Mouse (Mus musculus) frontal cortex, postnatal 25 days (tissue): ENCODE measurements around the gene Vapb.
A peak's percentile ranks its signal among the peaks of the same experiment; 100 is the strongest.
"Not testable (repeated sequence)": the region's sequence is repeated elsewhere in the genome, so short reads cannot be mapped to it uniquely, and the experiment has no call there.

Source experiments
- DNase-seq, 2 experiments: peaks; one replicate each; pipeline ENCODE4 v3.0.0; 2022; ENCODE audit warnings: low spot score in 2 of 2

Gene Vapb

DNA sequence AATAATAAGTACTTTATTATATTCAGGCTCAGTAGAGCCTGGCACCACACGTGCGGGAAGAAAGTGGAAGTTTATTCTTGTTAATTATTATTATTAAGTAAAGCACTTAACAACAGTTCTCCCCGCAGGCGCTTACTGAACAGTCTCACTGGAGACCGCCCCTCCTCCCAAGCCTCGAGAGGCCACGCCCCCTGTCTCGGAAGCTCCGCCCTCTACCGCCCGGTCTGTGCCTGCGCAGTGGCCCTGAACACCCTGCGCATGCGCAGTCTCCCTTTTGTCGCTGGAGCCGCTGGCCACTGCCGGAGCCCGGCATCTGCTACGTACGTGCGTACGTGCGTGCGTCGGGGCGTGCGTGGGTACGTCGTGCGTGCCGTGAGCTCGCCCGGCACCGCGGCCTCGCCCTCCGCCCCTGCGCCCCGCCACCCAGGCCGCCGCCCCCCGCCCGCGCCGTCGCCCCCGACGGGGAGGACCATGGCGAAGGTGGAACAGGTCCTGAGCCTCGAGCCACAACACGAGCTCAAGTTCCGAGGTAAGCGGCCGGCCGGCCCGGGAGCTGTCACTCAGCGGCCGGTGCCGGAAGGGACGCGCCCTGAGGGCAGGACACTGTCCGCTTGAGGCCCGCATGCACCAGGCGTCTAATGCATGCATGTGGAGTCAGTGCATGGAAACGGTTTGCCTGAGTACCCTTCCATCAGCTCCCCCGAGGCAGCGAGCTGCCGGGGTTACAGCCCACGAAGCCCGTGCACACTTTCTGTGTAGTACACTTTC is at the start of gene Vapb:
Vapb (plus strand) TSS at position 290 of the 768 bp plus-strand sequence.
- peak; percentile 98 to 100 for DNase-seq

DNA sequence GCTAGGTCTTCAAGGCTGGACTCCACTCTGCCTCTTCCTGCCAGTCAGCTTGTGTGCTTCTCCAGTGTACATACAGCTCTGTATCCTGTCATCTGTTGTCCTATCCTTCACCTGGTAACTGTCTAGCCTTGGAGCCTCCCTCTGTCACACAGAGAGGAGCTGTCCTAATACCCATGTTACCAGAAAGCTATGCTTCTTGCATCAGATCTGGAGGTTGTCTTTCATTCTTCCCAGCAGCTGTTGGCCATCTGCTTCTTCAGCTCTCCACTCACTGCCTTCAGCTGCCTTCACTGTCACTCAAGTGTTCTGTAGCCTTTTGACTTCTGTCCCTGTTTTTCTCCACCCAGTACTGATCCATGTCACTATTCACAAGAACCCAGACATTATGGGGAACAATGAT is 47.5 kb upstream of the Vapb start:
- no peak for DNase-seq

DNA sequence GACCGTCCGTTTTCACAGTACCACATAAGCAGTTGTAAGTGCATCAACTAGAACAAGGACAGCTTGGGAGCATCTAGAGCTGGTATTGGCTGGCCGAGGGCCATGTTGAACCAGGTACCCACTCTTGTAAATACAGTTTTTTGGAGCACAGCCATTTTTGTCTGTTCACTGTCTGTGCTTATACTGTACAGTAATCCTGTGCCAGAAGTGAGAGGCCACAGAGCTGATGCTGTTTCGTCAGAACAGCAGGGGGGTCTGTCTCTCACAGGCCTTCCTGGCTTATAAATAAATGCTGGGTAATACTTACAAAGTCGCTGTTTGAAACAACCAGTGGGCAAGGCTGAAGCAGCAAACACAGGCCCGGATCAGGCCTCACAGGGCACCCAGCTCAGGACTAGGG is 45.6 kb upstream of the Vapb start:
- no peak for DNase-seq

DNA sequence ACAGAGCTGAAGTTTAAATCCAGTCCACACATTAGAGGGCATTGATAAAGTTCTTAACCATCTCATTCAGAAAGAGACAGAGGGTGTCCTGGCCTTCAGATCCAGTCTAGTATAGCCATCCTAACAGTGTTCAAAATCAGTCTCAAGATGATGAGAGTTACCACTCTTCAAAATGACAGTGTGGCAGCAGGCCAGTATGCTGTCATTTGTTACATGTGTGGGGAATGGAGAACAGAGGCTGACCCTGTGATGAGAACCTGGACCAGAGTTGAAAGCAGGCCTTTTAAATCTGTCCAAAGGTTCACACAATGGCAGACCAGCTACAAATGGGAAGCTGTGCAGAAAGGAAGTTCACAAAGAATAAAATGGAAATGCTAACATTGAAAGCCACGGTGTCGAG is 44.6 kb upstream of the Vapb start:
- DNase-seq, result no peak

DNA sequence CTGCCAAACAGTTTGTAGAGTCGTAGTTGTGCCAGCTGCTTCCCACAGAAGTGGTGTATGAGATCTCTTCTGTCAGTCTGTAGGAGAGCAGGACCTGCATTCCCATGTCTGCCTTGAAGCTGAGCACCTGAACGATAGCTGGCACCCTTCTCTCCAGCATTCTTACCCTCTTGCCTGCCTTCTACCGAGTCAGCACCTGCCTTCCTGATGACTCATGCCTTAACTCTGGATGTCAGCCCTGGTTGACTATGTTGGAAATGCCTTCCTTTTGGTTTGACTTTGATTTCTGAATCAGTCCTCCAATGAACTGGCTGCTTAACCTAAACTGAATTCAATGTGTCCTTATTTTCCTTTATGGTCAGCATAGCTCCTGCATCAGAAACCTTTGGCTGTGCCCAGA is 38.5 kb upstream of the Vapb start:
- no peak for DNase-seq

DNA sequence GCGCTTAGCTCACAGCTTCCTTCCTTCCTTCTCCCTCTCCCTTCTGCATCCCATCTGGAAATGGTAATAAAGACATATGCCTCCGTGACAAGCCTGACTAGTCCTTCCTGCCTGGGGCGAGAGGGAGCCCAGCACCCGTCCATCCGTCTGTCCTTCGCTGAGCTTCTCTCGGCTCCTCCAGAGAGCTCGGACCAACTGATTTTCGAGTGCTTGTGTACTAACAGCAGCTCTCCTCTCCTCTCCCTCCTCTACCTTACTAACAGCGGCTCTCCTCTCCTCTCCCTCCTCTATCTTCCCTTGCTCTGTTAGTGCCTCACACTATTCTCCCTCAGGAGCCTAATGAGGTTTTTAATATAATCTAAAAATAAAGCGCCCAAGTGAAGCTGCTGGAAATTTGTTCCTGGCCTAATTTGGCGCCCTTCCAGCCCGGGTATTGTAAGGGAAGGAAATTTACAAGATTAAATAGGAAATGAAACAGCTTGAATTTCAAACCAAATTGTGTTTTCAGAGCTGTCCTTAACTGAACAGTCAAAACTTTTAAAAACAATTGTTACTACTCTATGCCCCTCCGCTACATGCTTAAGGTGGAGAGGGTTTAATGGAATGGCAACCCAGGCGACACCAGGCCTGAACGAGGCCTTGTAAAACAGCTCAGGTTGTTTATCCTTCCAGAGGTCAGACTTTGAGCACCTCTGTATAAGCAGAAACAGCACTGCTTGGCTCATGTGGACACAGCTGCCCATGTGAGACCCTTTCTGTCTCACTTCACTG is 35.0 kb upstream of the Vapb start:
- DNase-seq, result no peak

DNA sequence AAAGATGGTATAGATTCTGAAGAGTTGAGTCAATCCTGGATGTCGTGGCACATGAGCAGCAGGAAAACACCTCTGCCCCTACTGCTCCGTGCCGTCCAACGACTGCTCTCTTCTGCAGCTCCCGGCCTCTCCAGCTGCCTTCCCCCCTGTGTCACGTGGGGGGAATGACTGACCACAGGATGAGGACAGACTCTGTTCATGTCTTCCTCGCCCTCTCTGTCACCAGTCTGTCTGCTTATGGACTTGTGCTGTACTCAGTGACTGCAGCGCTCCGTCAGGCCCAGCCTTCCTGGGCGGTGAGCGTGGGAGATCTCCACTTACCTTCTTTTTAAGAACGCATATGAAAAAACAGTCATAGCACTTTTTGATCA is 34.5 kb upstream of the Vapb start:
- no peak for DNase-seq

DNA sequence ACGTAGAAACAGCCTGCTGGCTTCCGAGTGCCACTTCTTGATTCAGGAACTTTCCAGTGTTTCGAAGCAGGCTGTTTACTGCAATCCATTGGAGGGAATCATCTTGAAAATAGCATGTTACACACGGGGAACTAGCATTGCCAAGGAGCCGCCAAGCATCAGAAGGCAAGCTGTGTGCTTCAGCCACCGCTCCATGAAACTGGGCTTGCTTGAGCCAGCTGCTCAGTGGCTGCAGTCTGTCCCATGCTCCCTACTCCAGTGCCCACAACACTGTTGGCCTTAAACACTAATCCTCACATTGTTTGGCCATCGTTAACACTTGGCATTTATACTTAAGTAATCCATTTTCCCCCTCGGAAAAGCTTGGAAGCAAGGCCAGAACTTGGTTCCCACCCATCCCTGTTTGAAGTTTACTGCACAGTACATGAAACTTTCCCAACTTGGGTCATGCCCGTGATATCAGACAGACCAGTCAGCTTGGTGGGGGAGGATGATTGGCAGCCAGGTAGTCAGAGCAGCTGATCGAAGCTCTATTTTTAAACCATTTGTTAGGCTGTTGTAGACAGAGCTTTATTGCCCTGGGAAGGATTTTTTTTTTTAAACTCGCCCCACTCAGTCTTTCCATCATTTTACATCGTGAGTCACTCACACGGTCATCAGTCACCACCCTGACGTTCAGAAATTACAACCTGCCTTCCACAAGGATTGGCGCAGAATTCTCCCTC is 31.3 kb upstream of the Vapb start:
- DNase-seq, result no peak

DNA sequence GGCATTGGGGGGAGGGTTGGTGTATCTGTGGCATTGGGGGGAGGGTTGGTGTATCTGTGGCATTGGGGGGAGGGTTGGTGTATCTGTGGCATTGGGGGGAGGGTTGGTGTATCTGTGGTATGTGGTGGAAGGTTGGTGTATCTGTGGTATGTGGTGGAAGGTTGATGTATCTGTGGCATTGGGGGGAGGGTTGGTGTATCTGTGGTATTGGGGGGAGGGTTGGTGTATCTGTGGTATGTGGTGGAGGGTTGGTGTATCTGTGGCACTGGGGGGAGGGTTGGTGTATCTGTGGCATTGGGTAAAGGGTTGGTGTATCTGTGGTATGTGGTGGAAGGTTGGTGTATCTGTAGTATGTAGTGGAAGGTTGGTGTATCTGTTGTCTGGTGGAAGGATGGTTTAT is 29.7 kb upstream of the Vapb start:
- DNase-seq, result not testable (repeated sequence)

DNA sequence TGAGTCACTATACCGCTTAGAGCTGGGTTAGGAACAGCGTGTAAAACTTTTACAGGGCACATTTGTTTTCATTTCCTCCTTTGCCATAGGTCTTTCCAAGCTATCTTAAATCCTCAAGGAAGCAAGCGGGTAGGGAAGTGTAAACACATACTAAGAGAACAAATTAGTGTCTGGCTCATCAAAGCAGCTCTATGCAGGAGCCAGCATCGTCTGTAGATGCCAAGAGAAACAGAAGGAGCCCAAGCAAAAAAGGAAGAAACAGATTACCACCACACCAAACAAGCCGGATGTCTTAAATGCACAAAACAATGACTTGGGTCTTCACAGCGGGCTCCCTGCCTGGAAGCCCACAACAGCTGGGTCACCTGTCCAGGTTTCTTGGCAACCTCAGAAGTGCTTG is 27.1 kb upstream of the Vapb start:
- no peak for DNase-seq

DNA sequence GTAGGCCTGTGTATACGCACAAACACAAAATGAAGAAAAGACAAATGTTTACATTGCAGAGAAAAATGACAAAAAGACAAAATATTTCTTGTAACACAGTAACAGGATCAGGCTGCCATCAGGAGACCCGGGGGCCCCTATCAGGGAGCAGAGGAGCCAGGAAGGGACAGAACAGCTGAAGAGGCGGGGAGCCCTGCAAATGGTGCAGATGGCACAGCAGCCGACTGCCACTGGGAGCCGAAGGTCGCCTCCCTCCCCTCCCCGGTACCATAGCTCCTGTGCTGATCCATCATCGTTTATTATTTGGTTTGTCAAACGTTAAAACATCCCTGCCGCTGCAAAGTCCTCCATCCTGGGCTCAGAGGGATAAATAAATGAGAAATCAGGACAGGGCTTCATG is 24.7 kb upstream of the Vapb start:
- DNase-seq, result no peak

DNA sequence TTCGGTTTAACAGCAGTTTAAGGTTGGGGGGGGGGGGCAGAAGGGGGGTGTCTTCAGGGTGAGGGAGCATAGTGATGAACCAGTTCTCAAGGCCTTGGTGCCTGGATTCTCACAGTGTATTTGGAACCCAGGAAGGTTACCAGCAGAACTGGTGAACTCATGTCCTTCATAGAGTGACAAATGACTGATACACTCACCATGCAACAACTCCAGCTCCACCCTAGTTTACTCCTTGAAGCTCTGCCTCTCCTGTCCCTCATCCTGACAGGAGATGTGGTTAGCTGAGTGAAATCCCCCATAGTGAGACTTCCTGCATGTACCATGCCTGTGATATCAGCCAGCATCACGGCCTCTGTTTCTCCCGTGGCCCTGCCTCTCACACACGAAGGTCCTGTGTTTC is 24.1 kb upstream of the Vapb start:
- no peak for DNase-seq

DNA sequence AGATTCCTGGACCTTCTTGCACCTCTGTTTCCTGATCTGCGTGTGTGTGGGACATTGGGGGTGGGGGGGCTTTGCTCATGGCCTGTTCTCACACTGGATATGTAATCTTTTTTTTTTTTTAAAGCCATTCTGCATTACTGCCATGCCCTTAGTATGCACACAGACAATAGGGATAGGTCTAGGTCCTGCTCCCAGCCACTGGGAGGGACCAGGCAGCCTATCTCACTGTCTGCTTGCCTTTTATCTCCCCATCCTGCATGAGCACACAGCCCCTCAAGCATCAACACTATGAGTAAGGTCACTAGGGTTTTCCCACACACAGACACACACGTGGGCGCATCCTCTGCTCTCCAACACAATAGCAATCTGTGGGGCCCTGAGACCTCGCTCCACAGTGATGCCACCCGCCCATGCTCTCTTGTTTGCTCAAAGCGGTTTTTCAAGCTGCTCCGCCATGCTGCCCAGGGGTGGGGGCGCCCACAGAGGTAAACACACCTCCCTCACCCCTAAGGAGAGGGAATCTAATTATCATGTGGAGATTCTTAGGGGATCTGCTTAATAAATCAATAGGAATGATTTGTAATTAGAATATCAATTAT is 22.6 kb upstream of the Vapb start:
- DNase-seq, result no peak

DNA sequence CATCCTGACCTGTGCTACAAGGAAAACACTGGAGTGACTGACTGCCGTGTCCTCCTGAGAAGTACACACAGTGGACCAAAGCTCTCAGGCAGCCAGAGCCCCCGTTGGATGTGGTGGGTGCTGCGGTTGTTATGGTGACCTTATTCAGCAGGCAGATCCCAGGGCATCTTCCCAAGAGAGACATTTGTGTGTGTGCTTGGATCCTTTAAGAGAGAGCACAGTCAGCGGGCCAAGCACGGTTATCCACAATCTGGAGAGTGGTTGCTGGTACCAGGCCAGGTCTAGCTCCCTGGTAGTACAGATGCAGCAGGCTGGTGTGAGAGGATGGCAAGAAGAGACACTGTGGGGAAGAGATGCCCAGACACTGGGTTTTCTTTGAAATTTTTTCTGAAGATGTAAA is 20.3 kb upstream of the Vapb start:
- DNase-seq, result no peak

DNA sequence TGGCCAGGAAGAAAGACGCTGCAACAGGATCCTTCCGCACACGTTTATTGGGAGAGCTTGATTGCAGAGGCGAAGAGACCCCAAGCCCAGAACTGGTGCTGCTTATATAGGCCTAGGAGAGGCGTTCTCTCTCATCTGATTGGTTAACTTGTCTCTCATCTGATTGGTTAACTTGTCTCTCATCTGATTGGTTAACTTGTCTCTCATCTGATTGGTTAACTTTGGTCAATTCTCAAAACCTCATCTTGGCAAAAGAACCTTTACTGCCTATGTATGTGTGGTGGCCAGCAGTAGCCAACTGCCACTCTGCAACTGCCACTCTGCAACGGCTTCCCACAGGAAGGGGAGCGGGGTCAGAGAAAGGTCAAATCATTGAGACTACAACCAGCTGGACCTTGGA is 18.2 kb upstream of the Vapb start, which contains the start of gene 1700010B08Rik:
1700010B08Rik (plus strand) TSS at position 301 of the 400 bp plus-strand sequence.
- not testable (repeated sequence) for DNase-seq

DNA sequence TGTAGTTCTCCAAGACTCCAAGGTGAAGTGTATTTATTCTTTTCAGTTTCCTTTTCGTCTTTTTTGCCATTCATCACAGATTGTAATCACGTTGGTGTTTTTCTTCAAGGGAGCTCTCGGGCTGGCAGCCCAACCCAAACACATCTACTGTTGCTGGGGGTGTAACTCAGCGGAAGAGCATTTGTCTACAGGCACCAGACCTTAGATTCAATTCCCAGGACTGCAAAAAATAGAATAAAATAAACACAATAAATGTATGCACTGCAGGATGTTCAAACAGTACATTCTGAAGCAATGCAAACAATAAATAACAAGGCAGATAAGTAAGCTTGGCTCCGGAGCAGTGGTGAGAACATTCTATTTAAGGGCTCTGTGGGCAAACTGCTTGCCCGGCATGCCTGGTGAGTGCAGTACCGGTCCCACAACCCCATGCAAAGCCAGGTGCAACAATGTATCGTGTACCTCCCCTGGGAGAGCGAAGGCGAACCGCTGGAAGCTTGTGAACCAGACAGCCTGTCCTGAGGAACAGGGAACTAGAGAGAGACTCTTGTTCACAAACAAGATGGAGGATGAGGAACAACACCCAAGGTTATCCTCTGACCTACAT is 15.0 kb upstream of the Vapb start:
- no peak for DNase-seq

DNA sequence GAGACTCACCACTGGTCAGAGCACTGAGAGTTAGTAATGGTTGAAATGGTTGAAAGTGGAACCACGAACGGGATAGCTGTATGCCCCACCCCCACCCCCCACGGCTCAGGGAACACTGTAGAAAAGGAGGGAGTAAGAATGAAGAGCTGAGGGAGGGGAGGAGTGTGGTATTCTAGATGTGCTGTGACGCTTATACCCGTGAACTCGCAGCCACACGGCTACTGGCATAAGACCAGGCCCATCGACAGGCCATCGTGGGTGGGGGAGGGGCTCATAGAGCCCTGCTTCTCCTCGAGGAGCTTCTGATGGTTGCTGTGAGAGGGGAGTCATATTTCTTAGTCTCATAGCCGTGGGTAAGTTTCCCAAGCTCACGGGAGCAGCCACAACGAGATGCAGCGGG is 12.9 kb upstream of the Vapb start:
- DNase-seq, result no peak

DNA sequence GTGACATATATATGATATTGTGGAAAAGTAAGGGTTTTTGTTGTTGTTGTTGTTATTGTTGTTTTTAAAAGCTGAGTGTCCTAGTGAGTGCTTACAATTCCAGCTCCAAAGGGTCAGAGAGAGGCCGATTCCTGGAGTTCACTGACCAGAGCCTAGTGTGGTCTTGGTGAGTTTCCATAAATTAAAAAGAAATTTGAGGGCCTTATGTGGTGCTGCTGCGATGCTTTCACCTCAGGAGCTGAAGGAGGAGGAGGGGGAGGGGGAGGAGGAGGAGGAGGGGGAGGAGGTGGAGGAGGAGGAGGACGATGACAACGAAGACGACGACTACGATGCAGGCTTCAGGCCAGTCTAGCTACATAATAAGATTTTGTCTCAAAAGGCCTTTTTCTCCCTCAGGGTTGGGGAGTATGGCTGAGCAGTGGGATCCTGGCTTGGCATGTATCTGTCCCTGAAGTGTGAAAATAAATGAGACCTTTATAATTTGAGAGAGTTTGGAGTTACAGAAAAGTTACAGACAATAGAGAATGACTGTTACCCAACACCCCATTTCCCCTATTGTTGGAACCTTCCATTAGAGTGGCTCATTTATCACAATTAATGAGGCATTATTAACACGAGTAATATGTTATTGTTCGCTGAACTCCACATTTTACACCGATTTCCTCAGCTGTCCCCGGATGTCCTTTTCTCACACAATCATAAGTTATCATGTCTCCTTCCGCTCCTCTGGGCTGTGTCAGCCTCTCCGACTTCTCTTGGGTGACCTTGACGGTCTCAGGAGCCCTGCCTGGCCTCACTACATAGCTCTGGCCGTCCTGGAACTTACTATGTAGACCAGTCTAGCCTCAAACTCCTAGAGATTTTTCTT is 12.1 kb upstream of the Vapb start:
- no peak for DNase-seq

DNA sequence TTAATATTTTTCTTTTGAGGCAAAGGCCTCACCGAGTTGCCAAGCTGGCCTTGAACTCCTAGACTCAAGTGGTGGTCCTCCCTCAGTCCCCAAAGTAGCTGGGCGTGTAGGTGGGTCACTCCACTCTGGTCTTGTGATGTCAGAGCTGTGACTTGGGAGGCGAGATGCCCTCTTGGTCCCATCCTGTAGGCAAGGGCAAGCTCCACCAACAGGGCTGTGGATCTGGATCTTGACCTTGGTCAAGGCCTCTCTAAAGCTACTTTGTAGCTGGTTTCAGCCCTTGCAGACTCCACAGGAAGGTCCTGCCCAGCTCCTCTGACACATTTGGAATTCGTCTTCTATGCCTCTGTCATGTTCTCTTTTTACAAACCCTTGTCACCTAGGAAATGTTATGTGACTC is 11.5 kb upstream of the Vapb start:
- no peak for DNase-seq

DNA sequence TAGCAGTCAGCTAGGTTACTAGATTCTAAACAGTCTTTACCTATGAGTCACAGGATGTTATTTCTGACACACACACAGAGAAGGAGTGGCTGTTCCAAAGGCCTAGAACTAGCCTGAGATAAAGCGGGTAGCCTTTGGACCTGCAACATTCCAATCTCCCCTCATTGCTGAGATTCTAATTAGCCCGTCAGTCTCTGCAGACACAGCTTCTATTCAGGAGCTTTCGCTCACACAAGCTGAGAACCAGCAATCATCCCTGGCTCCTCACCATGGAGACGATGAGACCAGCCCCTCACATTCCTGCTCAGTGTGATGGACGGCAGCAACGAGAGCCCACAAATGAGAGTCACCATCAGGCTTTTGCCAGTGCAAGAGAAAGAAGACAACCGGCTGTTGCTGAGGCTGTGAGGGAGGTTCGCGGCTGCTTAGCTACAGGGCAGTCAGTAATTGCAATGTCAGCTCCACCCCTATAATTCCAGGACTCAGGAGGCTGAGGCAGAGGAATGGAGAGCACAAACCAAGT is 6.8 kb upstream of the Vapb start:
- DNase-seq, result no peak

DNA sequence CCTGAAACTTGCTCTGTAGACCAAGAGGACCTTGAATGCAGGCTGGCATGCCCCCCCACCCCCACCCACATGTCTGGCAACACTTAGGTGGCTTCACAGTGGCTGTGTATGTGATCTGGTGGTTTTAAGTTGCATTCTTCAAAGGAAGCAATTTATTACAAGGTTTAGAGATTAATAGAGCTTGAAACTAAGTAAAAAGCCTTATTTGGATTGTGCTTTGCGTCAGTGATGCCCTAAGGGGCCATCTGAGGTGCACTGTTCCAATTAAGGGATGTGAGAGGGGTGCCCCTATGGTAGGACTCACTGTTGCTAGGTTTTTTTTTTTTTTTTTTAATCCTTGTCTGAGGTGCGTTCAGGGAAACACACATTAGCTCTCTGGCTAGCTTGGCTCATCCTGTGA is 2.9 kb upstream of the Vapb start:
- no peak for DNase-seq
